Mouse (Mus musculus) stomach, postnatal 0 days (tissue): Measurements from ENCODE around the gene Slc16a10. TPM values are rescaled to one million over a fixed set of nuclear protein-coding genes. Genes with fewer than 3 reads are reported as not detected.

Experiments used
- ATAC-seq: fragments of 200-750 bp; cut with Nextera tagmentation; 2 replicates; pipeline ENCODE4 v1.8.0; 2017; ENCODE audit not compliant: low FRiP score, low TSS enrichment
- DNase-seq: peaks from one replicate; pipeline ENCODE4 v3.0.0-alpha.2; 2016; ENCODE audit warnings: low spot score
- H3K27ac ChIP-seq: fragments of 300-500 bp; sonication (generic); replicated peaks from 2 replicates; pipeline ENCODE4 v1.5.1; 2014; ENCODE audit warnings: mild to moderate bottlenecking, control low read depth
- H3K27me3 ChIP-seq: fragments of 300-500 bp; sonication (generic); 2 replicates; pipeline ENCODE4 v1.6.1; 2014; ENCODE audit warnings: low read length; ENCODE audit not compliant: control insufficient read depth, insufficient read depth
- H3K36me3 ChIP-seq: fragments of 300-500 bp; sonication (generic); 2 replicates; pipeline ENCODE4 v1.6.1; 2014; ENCODE audit warnings: low read length, mixed read lengths; ENCODE audit not compliant: control insufficient read depth, insufficient read depth
- H3K4me1 ChIP-seq: fragments of 300-500 bp; sonication (generic); replicated peaks from 2 replicates; pipeline ENCODE4 v1.6.1; 2014; ENCODE audit warnings: antibody characterized with exemption; ENCODE audit not compliant: control insufficient read depth, insufficient read depth
- H3K4me2 ChIP-seq: fragments of 300-500 bp; sonication (generic); replicated peaks from 2 replicates; pipeline ENCODE4 v1.6.1; 2014; ENCODE audit warnings: low read depth, mild to moderate bottlenecking, control low read depth, moderate library complexity
- H3K4me3 ChIP-seq: fragments of 300-500 bp; sonication (generic); 2 replicates; pipeline ENCODE4 v1.5.1; 2014; ENCODE audit warnings: low read depth, low read length, control low read depth
- H3K9ac ChIP-seq: fragments of 300-500 bp; sonication (generic); 2 replicates; pipeline ENCODE4 v1.6.1; 2014; ENCODE audit warnings: mild to moderate bottlenecking, low read length, control low read depth, mixed read lengths
- H3K9me3 ChIP-seq: fragments of 300-500 bp; sonication (generic); 2 replicates; pipeline ENCODE4 v1.6.1; 2016; ENCODE audit warnings: low read length; ENCODE audit not compliant: control insufficient read depth
- CTCF ChIP-seq: IDR thresholded peaks from 2 replicates; pipeline ENCODE4 v1.5.1; 2016; ENCODE audit warnings: antibody characterized with exemption, low read depth, mild to moderate bottlenecking, moderate library complexity
- EP300 ChIP-seq: optimal IDR thresholded peaks from 2 replicates; pipeline ENCODE3; 2016; ENCODE audit warnings: antibody characterized with exemption
- WGBS: fragments of 180-500 bp; shearing (Covaris S2); extraction: QIAGEN DNeasy Blood & Tissue Kit; methylation state at CpG from one replicate; pipeline ENCODE4 v1.1.7; 2014; 5-methylcytosine and 5-hydroxymethylcytosine counted together
- polyA plus RNA-seq: library from polyadenylated mRNA; unstranded; fragments of >200 nt; fragmentation: Nextera tagmentation; extraction: Ambion mirVana; gene quantifications from 2 replicates; pipeline ENCODE4 v1.2.1, GENCODE M21; 2015

Slc16a10 gene
- polyA plus RNA-seq, 1 experiment from 2014 or later, result 2.6 TPM

DNA sequence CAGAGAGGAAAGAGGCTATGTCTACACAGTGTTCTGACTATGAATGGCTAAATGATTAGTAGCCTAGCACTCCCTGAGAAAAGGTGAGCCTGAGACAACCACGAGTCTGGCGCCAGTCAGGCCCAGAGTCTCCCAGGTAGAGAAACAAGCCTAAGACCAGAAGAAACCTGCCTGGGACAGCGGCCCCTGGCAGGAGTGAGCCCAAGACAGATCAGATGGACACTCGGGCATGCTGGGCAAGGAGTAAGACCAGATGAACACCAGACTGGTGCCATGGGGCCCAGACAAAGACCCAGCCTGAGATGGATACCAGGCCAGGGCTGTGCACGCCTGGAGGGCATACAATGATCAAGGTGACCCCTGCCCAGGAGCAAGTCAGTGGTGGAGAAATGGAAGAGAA is 32.5 kb downstream of the Slc16a10 start:
- Histone ChIP-seq H3K4me2 (no peak overlapping the region), H3K9me3 (no peaks in the 10 kb centered on the region), H3K4me3 (no peak overlapping the region), H3K9ac (no peak overlapping the region), H3K27ac (no peak overlapping the region), H3K4me1 (no peaks in the 10 kb centered on the region), H3K27me3 (no peaks in the 10 kb centered on the region), H3K36me3 (no peaks in the 10 kb centered on the region)
- TF ChIP-seq EP300 (no peak), CTCF (no peak)
- WGBS, result 88% methylated on average over 5 of the region's 5 CpGs
- DNase-seq (no peak), ATAC-seq (no peak)

DNA sequence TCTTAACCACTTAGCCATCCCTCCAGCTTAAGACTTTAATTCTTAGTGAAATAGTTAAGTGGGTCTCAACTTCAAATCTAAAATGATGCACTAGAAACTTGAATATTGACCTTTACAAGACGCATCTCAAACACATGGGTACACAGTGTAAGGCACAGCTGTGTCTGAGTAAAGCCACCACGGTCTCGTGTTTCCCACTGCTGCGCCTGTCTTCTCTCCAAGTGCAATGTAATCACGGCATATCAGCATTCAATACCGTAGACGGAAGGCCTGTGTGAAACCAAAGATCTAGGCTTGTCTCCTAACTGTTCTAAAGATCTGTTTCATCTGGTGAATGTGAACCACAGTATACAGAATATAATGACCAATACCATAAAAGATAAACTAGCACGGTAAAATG is 33.1 kb downstream of the Slc16a10 start:
- ATAC-seq, result no peak
- WGBS, result 76% methylated on average over 8 of the region's 8 CpGs

DNA sequence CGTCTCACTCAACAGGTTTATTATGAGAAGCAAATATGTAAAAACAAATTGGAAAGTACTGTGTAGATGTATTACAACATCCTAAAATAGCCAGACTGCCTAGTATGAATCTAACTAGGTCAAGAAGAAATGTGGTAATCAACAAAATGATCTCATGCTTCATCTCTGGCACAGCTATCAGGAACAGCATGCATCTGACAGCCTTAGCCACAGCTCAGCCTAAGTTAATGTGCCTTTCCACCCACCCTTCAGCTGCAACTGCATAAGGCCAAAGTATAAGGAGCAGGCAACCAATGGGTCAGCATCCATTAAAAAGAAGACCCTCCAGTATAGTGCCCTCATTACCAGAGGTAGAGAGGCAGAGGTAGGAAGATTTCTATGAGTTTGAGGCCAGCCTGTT is 34.1 kb downstream of the Slc16a10 start:
- DNase-seq, result no peak

More for the DNA sequence above, 33.1 kb downstream of the Slc16a10 start:
- H3K9ac ChIP-seq, result no peak overlapping the region
- TF ChIP-seq EP300 (no peak), CTCF (no peak)
- no peaks in the 10 kb centered on the region for H3K4me1 ChIP-seq
- H3K4me2 ChIP-seq, result no peak overlapping the region
- H3K9me3 ChIP-seq, result no peaks in the 10 kb centered on the region
- H3K27me3 ChIP-seq, result no peaks in the 10 kb centered on the region
- H3K4me3 ChIP-seq, result no peak overlapping the region
- no peak for DNase-seq
- no peaks in the 10 kb centered on the region for H3K36me3 ChIP-seq
- no peak overlapping the region for H3K27ac ChIP-seq

DNA sequence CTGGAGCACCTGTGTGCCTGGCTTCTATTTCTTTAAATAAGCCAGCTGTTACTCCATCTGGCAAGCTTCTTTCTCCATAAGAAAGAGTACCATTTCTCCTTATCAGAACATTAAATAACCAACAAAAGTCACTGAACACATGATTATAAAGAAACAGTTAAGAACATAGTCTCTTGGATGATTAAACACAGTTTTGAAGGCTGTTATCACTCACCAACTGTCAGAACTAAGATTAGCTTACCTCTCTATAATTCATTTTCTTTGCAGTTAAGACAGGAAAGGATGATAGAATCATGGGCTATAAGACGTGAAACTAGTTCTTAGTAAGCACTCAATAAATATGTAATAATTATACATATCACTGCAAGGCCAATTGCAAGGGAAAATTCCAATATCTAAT is 36.9 kb downstream of the Slc16a10 start:
- H3K27me3 ChIP-seq, result no peaks in the 10 kb centered on the region
- H3K36me3 ChIP-seq, result no peaks in the 10 kb centered on the region
- H3K4me3 ChIP-seq, result no peak overlapping the region
- H3K27ac ChIP-seq, result no peak overlapping the region
- no peak for ATAC-seq
- no peaks in the 10 kb centered on the region for H3K9me3 ChIP-seq
- WGBS, result 59% methylated on average over 1 of the region's 1 CpGs
- no peaks in the 10 kb centered on the region for H3K4me1 ChIP-seq
- no peak overlapping the region for H3K4me2 ChIP-seq
- TF ChIP-seq EP300 (no peak), CTCF (no peak)
- H3K9ac ChIP-seq, result no peak overlapping the region
- no peak for DNase-seq

More for the DNA sequence above, 34.1 kb downstream of the Slc16a10 start:
- Histone ChIP-seq H3K4me1 (no peaks in the 10 kb centered on the region), H3K4me3 (no peak overlapping the region), H3K36me3 (no peaks in the 10 kb centered on the region), H3K27me3 (no peaks in the 10 kb centered on the region), H3K9me3 (no peaks in the 10 kb centered on the region), H3K9ac (no peak overlapping the region), H3K27ac (no peak overlapping the region), H3K4me2 (no peak overlapping the region)
- ATAC-seq, result peak; percentile 15; the same call in 1 of the 2 replicates
- TF ChIP-seq CTCF (no peak), EP300 (no peak)
- 56% methylated on average over 1 of the region's 1 CpGs for WGBS

DNA sequence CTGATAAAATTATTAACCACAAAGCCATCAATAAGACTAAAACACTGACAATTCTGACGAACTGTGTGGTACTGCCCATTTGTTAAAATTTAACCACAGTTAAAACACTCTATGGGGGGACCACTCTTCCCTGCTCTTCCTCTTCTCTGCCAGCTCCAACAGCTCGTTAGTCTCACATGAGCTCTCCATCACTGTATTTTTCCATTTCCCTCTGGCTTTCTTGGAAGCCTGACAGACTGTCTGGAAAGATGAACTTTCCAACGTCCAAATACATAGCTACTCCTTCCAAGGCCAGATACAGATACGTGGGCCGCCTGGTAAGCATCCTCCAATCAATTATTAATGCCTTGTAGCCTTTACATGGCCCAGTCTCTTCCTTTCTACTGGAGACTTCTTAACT is 38.3 kb downstream of the Slc16a10 start:
- Histone ChIP-seq H3K4me2 (no peak overlapping the region), H3K27me3 (no peaks in the 10 kb centered on the region), H3K36me3 (no peaks in the 10 kb centered on the region), H3K4me1 (no peaks in the 10 kb centered on the region), H3K4me3 (no peak overlapping the region), H3K27ac (no peak overlapping the region), H3K9me3 (no peaks in the 10 kb centered on the region), H3K9ac (no peak overlapping the region)
- TF ChIP-seq EP300 (no peak), CTCF (no peak)
- 30% methylated on average over 5 of the region's 5 CpGs for WGBS
- DNase-seq (no peak), ATAC-seq (no peak)

DNA sequence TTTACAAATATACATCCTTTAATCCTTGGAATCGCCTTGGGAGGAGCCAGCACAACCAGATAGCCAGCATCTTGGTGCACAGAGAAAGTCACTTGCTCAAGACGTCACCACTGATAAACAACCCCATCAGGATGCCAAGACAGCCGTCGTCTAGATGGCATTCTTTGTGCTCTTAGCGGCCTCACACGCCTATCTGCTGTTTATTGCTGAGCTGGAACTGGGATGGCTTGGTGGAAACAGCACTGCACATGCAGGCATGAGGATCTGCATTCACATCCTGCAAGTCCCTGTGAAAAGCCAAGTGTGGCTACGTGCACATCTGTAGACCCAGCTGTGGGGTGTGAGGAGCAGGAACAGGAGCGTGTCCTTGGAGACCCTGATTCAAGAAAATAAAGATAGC is 39.1 kb downstream of the Slc16a10 start:
- H3K4me1 ChIP-seq, result no peaks in the 10 kb centered on the region
- 50% methylated on average over 8 of the region's 8 CpGs for WGBS
- H3K36me3 ChIP-seq, result no peaks in the 10 kb centered on the region
- TF ChIP-seq EP300 (no peak), CTCF (no peak)
- H3K4me3 ChIP-seq, result no peak overlapping the region
- no peaks in the 10 kb centered on the region for H3K27me3 ChIP-seq
- H3K4me2 ChIP-seq, result no peak overlapping the region
- ATAC-seq (no peak), DNase-seq (no peak)
- no peak overlapping the region for H3K27ac ChIP-seq
- no peak overlapping the region for H3K9ac ChIP-seq
- no peaks in the 10 kb centered on the region for H3K9me3 ChIP-seq
